Mouse (Mus musculus) G1E (cell line): ENCODE data around the gene Kank4.

Experiments used
- CTCF ChIP-seq: IDR thresholded peaks from 2 replicates; pipeline ENCODE4 v1.5.1; 2012; ENCODE audit warnings: low read depth, low read length, inconsistent platforms, mixed read lengths
- GATA1 ChIP-seq: IDR thresholded peaks from 2 replicates; pipeline ENCODE4 v1.6.1; 2012; ENCODE audit warnings: borderline replicate concordance, low read length, inconsistent platforms, mixed read lengths
- GATA2 ChIP-seq: IDR thresholded peaks from 2 replicates; pipeline ENCODE4 v1.6.1; 2012; ENCODE audit warnings: low read depth, low read length, inconsistent platforms, borderline replicate concordance
- POLR2AphosphoS5 ChIP-seq: IDR thresholded peaks from 2 replicates; pipeline ENCODE4 v1.6.1; 2012; ENCODE audit warnings: low read depth, low read length, inconsistent platforms; ENCODE audit not compliant: insufficient replicate concordance
- TAL1 ChIP-seq: conservative IDR thresholded peaks from 2 replicates; pipeline ENCODE4 v1.6.1; 2012; ENCODE audit warnings: low read depth, low read length, inconsistent platforms, mixed read lengths

- TF ChIP-seq CTCF = no peak
- TF ChIP-seq GATA1 = no peak
- no peak for TF ChIP-seq POLR2AphosphoS5
- TF ChIP-seq TAL1 = no peak
- TF ChIP-seq GATA2 = no peak
These were observed 14.4 kb upstream of the Kank4 start for GRCm38 (mm10) chr4:98831726-98832125.
